Mouse (Mus musculus): Measurements from ENCODE around the gene Mroh2a. TPM values are rescaled to one million over a fixed set of nuclear protein-coding genes. Genes with fewer than 3 reads are reported as not detected.

Gene Mroh2a
- polyA plus RNA-seq, 1 experiment from 2014 or later = 1.9 TPM

DNA sequence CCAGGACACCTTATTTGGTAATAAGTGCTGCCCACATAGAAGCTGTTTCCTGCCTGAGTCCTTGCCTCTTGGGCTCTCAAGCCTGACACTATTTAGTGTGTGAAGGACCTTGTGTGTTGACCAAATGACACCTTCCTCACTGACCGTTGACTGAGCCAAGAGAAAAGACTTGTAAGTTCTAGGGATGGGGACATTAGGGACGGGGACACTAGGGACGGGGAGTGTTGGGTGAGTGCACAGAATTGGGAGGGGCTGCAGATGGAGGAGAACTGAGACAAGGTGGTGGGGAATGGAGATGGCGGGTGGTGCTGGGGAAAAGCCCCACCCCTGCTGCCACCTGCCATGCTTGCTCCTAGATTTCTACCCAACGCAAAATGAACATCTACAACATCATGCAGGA lies 3.2 kb downstream of the Mroh2a start:
- Histone ChIP-seq H3K9me3 (ENCODE audit: control insufficient read depth, low read length) (peaks cover 93% of the 10 kb centered on the region), H3K27ac (replicated peaks; ENCODE audit: low read depth, low read length) (no peak overlapping the region), H3K4me2 (ENCODE audit: low read depth, severe bottlenecking) (no peak overlapping the region), H3K36me3 (ENCODE audit: control insufficient read depth, insufficient read depth, low read length) (no peaks in the 10 kb centered on the region; the same call in 1 of the 2 replicates), H3K27me3 (ENCODE audit: control insufficient read depth, insufficient read depth, low read length) (no peaks in the 10 kb centered on the region), H3K4me3 (ENCODE audit: low read depth, low read length) (no peak overlapping the region), H3K9ac (ENCODE audit: low read length) (no peak overlapping the region), H3K4me1 (ENCODE audit: control insufficient read depth, insufficient read depth, low read length) (no peaks in the 10 kb centered on the region)
- no peak for DNase-seq (ENCODE audit: low spot score)
- ATAC-seq (ENCODE audit: insufficient number of reproducible peaks, low FRiP score, low TSS enrichment, low read depth) = no peak
- WGBS = 88% methylated on average over 5 of the region's 5 CpGs

DNA sequence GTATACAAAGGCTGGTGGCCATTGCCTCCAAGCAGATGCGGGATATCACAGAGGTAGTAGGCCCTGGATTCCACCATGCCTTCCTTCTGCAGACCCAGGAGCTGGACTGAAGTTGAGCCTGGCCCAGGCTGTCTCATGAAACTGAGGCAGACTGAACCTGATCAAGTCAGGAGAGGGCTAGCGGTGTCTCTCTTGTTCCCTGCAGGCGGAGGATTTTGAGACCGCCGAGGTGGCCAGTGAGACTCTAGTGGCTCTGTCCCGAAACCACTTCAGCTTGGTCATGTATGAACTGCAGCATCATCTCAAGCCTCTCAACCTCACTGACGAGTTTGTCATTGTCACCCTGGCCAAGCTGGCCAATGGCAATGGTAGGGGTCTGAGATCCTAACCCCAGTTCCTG lies 3.6 kb downstream of the Mroh2a start:
- Histone ChIP-seq H3K4me1 (ENCODE audit: control insufficient read depth, insufficient read depth, low read length) (no peaks in the 10 kb centered on the region), H3K4me2 (ENCODE audit: low read depth, severe bottlenecking) (no peak overlapping the region), H3K9me3 (ENCODE audit: control insufficient read depth, low read length) (peaks cover 96% of the 10 kb centered on the region), H3K4me3 (ENCODE audit: low read depth, low read length) (no peak overlapping the region), H3K27ac (replicated peaks; ENCODE audit: low read depth, low read length) (no peak overlapping the region), H3K9ac (ENCODE audit: low read length) (no peak overlapping the region), H3K27me3 (ENCODE audit: control insufficient read depth, insufficient read depth, low read length) (no peaks in the 10 kb centered on the region), H3K36me3 (ENCODE audit: control insufficient read depth, insufficient read depth, low read length) (no peaks in the 10 kb centered on the region; the same call in 1 of the 2 replicates)
- DNase-seq (ENCODE audit: low spot score) = no peak
- WGBS = 75% methylated on average over 7 of the region's 7 CpGs
- ATAC-seq (ENCODE audit: insufficient number of reproducible peaks, low FRiP score, low TSS enrichment, low read depth) = no peak

DNA sequence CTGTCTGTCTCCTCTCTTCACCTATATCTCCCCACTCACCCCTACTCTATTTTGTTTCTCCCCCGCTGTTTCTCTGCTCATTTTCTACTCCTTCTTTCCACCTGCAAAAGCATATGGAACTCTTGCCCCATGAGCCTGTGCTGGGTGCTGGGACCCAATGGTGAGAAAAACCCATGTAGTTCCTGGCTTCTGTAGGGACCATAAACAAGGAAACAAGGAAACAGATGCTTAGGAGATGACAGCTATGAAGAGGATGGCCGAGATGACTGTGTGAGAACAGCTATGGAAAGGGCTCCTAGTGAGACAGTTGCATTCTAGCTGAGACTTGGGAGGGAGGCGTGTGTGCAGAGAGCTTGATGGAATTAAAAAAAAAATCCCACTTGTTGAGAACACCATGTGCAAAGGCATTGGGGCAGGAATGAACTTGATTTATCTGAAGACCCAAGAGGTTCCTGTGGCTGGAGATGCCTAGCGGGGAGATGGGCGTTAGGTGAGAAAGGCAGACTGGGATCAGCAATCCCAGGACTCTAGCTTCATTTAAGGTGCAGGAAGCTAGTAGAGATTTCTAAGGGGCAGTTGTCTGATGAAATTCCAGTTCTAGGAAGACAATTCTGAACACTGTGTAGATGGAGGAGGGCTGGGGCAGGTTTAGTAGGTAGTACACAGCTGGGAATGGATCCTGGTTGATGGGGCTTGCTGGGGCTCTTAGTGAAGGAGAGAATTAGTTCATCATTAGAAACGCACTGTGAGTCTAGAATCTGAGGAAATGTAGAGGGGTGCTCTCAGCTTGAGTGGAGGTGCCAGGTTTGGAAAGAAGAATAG lies 4.4 kb downstream of the Mroh2a start:
- ATAC-seq (ENCODE audit: insufficient number of reproducible peaks, low FRiP score, low TSS enrichment, low read depth) (no peak), DNase-seq (ENCODE audit: low spot score) (no peak)
- H3K36me3 ChIP-seq (ENCODE audit: control insufficient read depth, insufficient read depth, low read length) = no peaks in the 10 kb centered on the region; the same call in 1 of the 2 replicates
- no peak overlapping the region for H3K9ac ChIP-seq (ENCODE audit: low read length)
- H3K4me3 ChIP-seq (ENCODE audit: low read depth, low read length) = no peak overlapping the region
- H3K27ac ChIP-seq (replicated peaks; ENCODE audit: low read depth, low read length) = no peak overlapping the region
- no peak overlapping the region for H3K4me2 ChIP-seq (ENCODE audit: low read depth, severe bottlenecking)
- peaks cover 97% of the 10 kb centered on the region for H3K9me3 ChIP-seq (ENCODE audit: control insufficient read depth, low read length)
- no peaks in the 10 kb centered on the region for H3K27me3 ChIP-seq (ENCODE audit: control insufficient read depth, insufficient read depth, low read length)
- WGBS = 79% methylated on average over 6 of the region's 6 CpGs
- no peaks in the 10 kb centered on the region for H3K4me1 ChIP-seq (ENCODE audit: control insufficient read depth, insufficient read depth, low read length)

DNA sequence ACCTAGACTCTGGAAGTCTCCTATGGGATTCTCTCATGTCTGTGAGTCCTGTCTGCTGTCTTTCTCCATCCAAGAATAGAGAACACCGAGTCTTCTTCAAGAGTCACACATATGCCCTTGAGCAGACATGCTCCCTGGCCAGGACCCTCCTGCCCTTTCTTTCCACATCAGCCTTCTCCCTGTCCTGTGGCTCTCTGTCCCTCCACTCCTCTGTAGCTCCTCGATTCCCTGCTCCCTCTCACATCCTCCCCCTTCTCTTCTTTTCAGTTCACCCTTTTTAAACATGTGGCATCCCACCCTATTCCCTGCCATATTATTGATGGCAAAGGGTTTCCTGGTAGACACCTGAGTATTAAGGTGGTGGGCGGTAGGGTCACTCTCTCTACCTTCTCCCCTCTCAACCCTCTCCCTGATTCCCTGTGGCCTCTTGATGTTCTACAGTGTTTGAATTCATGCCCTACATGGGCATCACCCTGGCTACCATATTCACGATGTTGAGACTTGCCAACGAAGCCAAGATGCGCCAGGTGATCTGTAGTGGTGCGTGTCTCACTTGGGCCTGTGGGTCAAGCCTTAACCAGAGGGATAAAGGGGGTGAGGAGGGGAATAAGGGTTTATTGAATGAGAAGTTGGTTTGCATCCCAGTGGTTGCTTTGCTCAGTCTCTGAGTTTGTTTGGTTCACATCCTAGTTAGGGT lies 5.2 kb downstream of the Mroh2a start:
- Histone ChIP-seq H3K4me3 (ENCODE audit: low read depth, low read length) (no peak overlapping the region), H3K36me3 (ENCODE audit: control insufficient read depth, insufficient read depth, low read length) (no peaks in the 10 kb centered on the region; the same call in 1 of the 2 replicates), H3K4me2 (ENCODE audit: low read depth, severe bottlenecking) (no peak overlapping the region), H3K4me1 (ENCODE audit: control insufficient read depth, insufficient read depth, low read length) (no peaks in the 10 kb centered on the region), H3K27ac (replicated peaks; ENCODE audit: low read depth, low read length) (no peak overlapping the region), H3K9me3 (ENCODE audit: control insufficient read depth, low read length) (peaks cover 95% of the 10 kb centered on the region), H3K9ac (ENCODE audit: low read length) (no peak overlapping the region), H3K27me3 (ENCODE audit: control insufficient read depth, insufficient read depth, low read length) (no peaks in the 10 kb centered on the region)
- ATAC-seq (ENCODE audit: insufficient number of reproducible peaks, low FRiP score, low TSS enrichment, low read depth) (no peak), DNase-seq (ENCODE audit: low spot score) (no peak)
- WGBS = 68% methylated on average over 7 of the region's 7 CpGs

DNA sequence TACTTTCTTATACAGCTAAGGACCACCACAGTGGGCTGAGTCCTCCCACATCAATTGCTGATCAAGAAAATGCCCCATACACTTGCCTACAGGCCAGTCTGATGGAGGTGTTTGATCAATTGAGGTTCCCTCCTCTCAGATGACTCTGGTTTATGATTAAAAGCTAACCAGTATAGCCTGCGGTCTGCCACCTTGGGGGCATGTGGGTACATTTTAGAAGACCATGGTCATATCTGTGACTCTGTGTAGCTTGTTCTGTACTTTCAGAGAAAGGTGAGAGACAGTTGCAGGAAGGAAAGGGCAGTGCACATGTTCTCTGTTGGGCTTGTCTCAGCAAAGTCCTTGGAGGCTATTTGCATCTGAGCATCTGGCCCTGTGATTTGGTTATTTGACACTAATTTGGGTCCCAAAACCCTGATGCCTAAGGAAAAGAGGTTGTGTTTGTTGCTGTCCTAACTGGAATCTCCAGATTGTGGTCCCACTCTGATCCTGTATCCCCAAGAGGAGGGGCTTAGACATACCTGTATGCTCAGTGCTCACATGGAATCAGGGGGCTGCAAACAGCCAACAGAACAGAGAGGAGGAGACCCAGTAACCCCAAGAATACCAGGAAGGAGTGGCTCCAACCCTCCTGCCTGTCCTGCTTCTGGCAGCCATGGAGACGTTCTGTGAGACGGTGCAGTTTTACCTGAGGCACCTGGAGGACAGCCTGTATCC lies 6.0 kb downstream of the Mroh2a start:
- Histone ChIP-seq H3K9me3 (ENCODE audit: control insufficient read depth, low read length) (peaks cover 95% of the 10 kb centered on the region), H3K36me3 (ENCODE audit: control insufficient read depth, insufficient read depth, low read length) (no peaks in the 10 kb centered on the region; the same call in 1 of the 2 replicates), H3K4me3 (ENCODE audit: low read depth, low read length) (no peak overlapping the region), H3K27me3 (ENCODE audit: control insufficient read depth, insufficient read depth, low read length) (no peaks in the 10 kb centered on the region), H3K4me2 (ENCODE audit: low read depth, severe bottlenecking) (no peak overlapping the region), H3K4me1 (ENCODE audit: control insufficient read depth, insufficient read depth, low read length) (no peaks in the 10 kb centered on the region), H3K9ac (ENCODE audit: low read length) (no peak overlapping the region), H3K27ac (replicated peaks; ENCODE audit: low read depth, low read length) (no peak overlapping the region)
- WGBS = 57% methylated on average over 3 of the region's 3 CpGs
- DNase-seq (ENCODE audit: low spot score) = no peak
- ATAC-seq (ENCODE audit: insufficient number of reproducible peaks, low FRiP score, low TSS enrichment, low read depth) = no peak

DNA sequence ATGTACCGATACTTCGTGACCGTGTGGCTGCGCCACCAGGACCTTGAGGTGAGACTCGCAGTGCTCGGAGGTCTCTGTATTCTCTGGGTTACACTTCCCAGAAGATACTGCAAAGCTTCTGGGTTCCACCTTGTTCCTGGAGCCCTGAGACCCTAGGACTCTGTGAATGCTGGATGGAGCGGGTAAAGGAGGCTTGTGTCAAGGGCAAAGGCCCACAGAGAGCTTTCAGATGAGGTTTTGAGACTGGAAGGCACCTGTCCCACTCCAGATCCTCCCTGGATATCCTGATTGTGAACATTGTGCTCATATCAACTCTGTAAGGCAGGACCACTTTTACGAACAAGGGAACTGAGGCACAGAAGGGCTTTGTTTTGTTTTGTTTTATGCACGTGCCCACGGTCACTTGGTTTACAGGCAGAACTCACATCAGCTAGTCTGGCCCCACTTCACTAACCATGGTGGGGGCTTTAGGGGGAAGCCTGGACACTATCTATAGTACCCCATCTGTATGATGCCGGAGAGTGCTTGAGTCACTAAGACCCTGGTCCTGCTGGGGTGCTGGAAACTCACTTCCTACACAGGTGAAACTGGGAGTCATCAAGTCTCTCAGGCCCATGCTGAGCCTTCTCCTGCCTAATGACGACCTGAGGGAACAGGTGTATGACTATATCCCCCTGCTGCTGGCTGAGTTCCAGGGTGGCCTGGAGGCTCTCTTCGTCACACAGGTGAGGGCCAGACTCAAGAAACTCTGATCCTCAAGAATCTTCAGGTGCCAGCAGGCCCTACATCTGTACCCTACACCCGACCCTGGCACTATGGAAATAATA lies 6.8 kb downstream of the Mroh2a start:
- Histone ChIP-seq H3K4me3 (ENCODE audit: low read depth, low read length) (no peak overlapping the region), H3K27ac (replicated peaks; ENCODE audit: low read depth, low read length) (no peak overlapping the region), H3K9ac (ENCODE audit: low read length) (no peak overlapping the region), H3K27me3 (ENCODE audit: control insufficient read depth, insufficient read depth, low read length) (no peaks in the 10 kb centered on the region), H3K9me3 (ENCODE audit: control insufficient read depth, low read length) (peaks cover 95% of the 10 kb centered on the region), H3K4me2 (ENCODE audit: low read depth, severe bottlenecking) (no peak overlapping the region), H3K36me3 (ENCODE audit: control insufficient read depth, insufficient read depth, low read length) (no peaks in the 10 kb centered on the region; the same call in 1 of the 2 replicates), H3K4me1 (ENCODE audit: control insufficient read depth, insufficient read depth, low read length) (no peaks in the 10 kb centered on the region)
- 73% methylated on average over 14 of the region's 14 CpGs for WGBS
- no peak for ATAC-seq (ENCODE audit: insufficient number of reproducible peaks, low FRiP score, low TSS enrichment, low read depth)
- DNase-seq (ENCODE audit: low spot score) = no peak

DNA sequence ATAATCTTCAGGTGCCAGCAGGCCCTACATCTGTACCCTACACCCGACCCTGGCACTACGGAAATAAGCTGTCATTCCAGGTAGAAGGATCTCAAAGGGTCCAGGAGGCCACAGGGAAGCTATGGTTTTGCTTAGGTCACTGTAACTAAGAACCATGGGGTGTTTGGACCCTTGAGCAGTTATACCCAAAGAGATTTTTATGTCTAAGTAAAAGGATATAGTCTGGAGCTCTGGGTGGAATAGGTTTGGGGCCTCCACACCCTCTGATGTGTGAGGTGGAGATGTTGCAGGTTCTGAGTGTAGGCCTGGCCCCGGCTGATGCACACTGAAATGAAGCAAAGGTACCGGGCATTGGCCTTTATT lies 7.4 kb downstream of the Mroh2a start:
- no peaks in the 10 kb centered on the region for H3K27me3 ChIP-seq (ENCODE audit: control insufficient read depth, insufficient read depth, low read length)
- DNase-seq (ENCODE audit: low spot score) (no peak), ATAC-seq (ENCODE audit: insufficient number of reproducible peaks, low FRiP score, low TSS enrichment, low read depth) (no peak)
- H3K4me3 ChIP-seq (ENCODE audit: low read depth, low read length) = no peak overlapping the region
- WGBS = 69% methylated on average over 4 of the region's 4 CpGs
- no peak overlapping the region for H3K4me2 ChIP-seq (ENCODE audit: low read depth, severe bottlenecking)
- H3K27ac ChIP-seq (replicated peaks; ENCODE audit: low read depth, low read length) = no peak overlapping the region
- no peak overlapping the region for H3K9ac ChIP-seq (ENCODE audit: low read length)
- no peaks in the 10 kb centered on the region; the same call in 1 of the 2 replicates for H3K36me3 ChIP-seq (ENCODE audit: control insufficient read depth, insufficient read depth, low read length)
- H3K9me3 ChIP-seq (ENCODE audit: control insufficient read depth, low read length) = peaks cover 97% of the 10 kb centered on the region
- no peaks in the 10 kb centered on the region for H3K4me1 ChIP-seq (ENCODE audit: control insufficient read depth, insufficient read depth, low read length)

DNA sequence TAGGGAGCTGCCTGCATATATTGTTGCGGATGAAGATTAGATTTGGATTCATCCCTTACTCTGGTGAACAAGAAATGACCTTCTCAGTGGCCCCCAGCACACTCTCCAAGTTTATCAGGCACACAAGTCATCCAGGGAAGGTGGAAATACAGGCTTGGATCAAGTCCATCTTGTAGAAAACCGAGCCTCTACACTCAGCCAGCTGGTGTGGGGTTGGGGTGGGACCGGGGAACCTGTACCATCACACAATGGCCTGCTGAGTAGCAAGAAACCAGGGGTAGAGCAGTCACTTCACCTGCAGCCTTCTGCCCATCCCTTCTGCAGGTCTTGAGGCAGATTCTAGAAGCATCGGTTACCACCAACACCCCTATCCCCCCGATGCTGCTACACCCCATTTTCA lies 7.9 kb downstream of the Mroh2a start:
- DNase-seq (ENCODE audit: low spot score) (no peak), ATAC-seq (ENCODE audit: insufficient number of reproducible peaks, low FRiP score, low TSS enrichment, low read depth) (no peak)
- no peak overlapping the region for H3K4me2 ChIP-seq (ENCODE audit: low read depth, severe bottlenecking)
- no peak overlapping the region for H3K27ac ChIP-seq (replicated peaks; ENCODE audit: low read depth, low read length)
- 47% methylated on average over 5 of the region's 5 CpGs for WGBS
- H3K9ac ChIP-seq (ENCODE audit: low read length) = no peak overlapping the region
- H3K4me1 ChIP-seq (ENCODE audit: control insufficient read depth, insufficient read depth, low read length) = no peaks in the 10 kb centered on the region
- peaks cover 97% of the 10 kb centered on the region for H3K9me3 ChIP-seq (ENCODE audit: control insufficient read depth, low read length)
- no peak overlapping the region for H3K4me3 ChIP-seq (ENCODE audit: low read depth, low read length)
- no peaks in the 10 kb centered on the region; the same call in 1 of the 2 replicates for H3K36me3 ChIP-seq (ENCODE audit: control insufficient read depth, insufficient read depth, low read length)
- no peaks in the 10 kb centered on the region for H3K27me3 ChIP-seq (ENCODE audit: control insufficient read depth, insufficient read depth, low read length)

Data from limb, embryonic 11.5 days (tissue).